Mouse (Mus musculus): ENCODE results near the gene Zhx3.

Zhx3 gene

DNA sequence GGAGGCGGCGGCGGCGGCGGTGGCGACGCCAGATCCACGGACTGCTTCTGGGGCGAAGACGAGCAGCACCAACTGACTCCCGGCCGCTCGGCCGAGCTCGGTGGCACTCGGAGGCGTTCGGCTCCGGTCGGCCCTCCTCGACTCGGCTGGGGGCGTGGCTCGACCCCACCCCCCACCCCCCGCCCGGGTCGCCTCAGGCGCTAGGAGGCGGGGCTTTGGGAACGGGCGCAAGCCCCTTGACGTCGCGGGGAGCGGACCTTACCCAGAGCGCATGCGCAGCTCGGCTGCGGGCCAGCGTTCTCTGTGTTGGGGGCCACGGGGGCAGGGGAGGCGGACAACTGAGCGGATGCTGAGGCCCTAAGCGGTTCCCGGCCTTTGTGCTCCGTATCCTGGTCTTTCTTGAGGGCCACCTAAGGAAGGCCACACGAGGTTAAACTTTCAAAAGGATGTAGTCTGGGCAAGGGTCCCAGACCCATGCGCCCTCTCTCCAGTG lies at the start of gene Zhx3:
Gene Zhx3, minus strand, starts transcription at position 109 of the 493 bp plus-strand sequence.
- DNase-seq (ENCODE audit: low spot score in 2 of 2) = peak; percentile 86

DNA sequence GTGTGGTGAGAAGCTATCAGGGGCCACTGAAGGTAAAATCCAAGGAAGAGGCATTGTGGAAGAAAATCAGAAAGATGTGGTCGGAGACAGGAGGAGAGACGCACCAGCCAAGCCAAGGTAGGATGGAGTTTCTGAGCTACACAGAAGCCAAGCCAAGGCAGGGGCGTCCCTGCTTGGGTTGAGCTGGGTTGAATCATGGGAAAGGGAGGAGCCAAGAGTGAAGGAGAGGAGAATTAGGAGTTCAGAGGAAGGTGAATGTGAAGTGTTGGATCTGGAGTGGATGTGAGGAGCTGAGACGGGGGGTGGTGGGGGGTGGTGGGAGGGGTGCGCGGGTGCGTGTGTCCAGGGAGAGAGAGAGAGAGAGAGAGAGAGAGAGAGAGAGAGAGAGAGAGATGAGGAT lies 48.5 kb upstream of the Zhx3 start:
- DNase-seq (ENCODE audit: low spot score in 2 of 2) = no peak

DNA sequence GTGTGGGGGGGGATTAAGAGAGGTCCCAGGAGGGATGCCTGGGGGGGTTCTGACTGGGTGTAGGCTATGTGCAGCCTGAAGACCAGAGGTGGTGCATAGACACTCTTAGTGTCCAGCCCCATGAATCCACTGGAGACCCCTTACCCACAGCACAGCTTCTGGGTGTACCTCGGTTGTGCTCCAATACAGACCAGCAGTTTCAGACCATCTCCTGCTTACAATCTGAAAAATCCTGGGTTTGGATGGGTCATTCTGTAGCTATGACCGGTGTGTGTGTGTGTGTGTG lies 46.1 kb upstream of the Zhx3 start:
- DNase-seq (ENCODE audit: low spot score in 2 of 2) = no peak

DNA sequence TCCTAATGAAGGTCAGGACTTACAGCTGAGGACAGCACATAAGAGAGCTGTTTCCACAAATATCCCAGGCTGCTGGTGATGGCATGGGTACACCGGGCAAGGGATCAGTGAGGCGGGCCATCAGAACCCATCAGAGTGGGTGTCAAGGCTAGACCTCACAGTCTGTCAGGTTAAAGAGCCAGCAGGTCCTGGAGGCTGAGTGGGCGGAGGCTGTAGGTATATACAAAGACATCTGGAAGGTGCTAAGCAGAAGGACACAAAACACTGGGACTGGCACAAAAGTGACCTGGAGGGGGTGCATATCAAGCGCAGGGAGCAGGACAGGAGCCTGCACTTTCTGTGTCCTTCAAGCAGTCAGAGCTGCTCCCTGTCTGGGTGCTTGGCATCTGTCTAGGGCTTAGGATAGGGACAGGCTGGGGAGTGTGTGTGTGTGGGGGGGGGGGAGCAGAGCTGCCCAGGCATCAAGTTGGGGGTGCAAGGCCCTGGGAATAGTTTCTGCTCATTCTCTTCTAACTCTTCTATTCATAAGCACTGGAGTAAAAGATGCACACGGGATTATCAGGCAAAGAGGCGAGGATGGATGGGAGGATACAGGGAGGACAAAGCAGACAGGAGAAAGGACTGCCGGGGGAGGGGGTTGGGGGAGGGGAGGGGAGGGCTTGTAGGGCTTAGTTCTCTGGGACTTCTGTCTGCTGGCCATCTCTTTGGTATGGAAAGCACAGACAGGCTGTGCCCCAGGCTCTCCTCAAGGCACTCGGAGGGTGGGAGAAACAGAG lies 45.5 kb upstream of the Zhx3 start:
- no peak for DNase-seq (ENCODE audit: low spot score in 2 of 2)

DNA sequence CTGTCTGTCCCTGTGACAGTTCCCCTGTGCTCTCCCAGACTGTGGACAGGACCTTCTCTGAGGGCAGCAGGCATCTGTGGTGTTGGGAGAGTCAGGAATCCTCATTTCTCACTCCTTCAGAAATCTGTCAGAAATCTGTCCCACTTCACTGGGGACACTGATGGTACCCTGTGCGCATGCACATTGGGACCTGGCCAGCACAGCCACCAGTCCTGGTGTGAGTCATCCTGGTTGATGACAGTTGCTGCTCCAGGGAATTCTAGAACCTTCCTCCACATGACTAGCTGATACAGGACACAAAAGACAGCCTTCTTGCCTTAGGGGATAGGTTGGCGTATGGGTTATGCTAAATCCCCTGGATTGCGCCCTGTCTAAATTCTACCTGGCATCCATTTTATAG lies 44.5 kb upstream of the Zhx3 start:
- DNase-seq (ENCODE audit: low spot score in 2 of 2) = no peak

DNA sequence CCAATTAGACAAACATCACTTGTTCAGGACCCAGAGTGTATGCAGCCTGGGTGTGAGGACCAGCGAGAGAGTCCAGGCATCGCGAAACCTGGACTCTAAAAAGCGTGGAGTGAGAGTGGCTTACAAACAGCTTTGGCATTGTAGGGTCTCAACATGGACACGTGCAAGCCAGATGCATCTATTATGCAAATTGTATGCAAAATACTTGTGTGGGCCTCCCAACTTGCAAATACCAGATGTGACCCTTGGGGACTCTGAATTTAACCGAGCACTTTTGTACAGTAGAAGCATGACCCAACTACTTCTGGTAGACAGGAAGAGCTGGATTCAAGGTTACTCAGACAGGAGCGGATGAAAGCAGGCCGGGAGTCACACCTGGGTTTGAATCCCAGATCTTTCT lies 43.9 kb upstream of the Zhx3 start:
- DNase-seq (ENCODE audit: low spot score in 2 of 2) = no peak

DNA sequence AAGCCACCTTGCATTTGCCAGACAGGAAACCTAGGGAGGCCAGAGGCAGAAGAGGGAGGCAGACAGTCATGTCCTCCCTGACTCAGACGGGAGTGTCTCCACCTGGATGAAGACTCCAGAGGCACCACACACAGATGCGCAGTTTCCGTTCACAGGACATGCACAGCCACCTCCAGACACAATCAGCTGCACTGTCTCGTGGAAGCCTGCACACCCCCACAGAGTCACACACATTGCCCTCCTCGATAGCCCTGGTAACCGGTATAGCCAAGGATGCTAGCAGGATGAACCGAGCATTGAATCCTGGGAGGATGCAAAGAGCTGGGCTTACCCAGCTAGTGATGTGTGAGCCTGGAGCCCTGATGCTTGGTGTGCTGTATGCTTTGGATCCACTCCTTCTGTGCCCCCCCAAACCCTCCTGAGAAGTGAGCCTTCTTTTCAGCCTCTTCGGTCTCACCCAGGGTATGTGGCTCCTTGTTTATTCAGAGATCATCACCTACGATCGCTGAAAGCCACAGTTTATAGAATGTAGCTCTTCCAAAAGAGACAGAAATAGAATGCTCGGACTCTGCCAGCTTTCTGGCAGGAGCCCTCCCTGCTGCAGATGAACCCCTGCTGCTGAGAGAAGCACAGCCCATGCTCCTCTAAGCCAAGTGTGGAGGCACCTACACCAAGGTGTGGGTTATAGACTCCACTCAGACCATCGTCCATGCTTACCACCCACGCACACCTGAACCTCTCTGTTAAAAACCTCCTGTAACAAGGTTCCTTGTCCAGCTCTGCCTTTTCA lies 43.2 kb upstream of the Zhx3 start:
- no peak for DNase-seq (ENCODE audit: low spot score in 2 of 2)

DNA sequence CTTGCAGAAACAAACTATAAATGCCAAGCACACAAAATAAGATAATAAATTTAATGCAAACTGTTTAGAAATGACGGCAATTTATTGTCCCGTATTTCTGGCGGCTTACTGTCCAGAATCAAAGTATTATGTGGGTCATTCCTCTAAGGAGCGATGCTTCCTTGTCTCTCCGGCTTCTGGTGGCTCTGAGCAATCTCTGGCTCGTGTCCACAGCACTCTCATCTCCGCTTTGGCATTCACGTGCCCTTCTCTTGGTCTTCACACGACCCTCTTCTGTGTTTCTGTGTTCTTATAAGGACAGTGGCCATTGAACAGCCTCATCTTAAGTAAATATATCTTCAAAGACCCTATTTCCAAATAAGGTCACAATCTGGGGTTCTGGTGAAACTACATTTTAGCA lies 41.9 kb upstream of the Zhx3 start:
- no peak for DNase-seq (ENCODE audit: low spot score in 2 of 2)

DNA sequence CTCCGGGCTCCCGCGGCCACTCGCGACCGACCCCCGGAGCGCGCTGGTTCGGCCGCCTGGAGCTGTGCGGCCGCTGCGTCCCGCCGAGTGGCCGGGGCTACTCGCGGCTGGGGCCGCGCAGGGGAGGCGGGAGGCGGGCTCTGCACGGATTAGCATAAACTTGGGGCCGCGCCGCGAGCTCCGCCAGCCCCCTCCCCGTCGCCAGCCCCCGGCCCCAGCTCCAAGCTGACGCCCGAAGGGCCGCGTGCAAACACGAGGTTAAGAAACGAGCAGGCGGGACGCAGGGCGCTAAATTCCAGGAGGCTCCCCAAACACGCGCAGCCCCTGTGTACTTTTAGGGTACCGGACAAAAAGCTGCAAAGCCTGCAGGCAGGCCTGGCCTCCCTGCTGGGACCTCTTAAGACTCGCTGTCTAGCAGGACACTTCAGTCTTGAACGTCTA lies 39.5 kb upstream of the Zhx3 start, which contains the start of gene Emilin3:
Gene Emilin3, minus strand, starts transcription at position 98 of the 441 bp plus-strand sequence.
- DNase-seq (ENCODE audit: low spot score in 2 of 2) = no peak

DNA sequence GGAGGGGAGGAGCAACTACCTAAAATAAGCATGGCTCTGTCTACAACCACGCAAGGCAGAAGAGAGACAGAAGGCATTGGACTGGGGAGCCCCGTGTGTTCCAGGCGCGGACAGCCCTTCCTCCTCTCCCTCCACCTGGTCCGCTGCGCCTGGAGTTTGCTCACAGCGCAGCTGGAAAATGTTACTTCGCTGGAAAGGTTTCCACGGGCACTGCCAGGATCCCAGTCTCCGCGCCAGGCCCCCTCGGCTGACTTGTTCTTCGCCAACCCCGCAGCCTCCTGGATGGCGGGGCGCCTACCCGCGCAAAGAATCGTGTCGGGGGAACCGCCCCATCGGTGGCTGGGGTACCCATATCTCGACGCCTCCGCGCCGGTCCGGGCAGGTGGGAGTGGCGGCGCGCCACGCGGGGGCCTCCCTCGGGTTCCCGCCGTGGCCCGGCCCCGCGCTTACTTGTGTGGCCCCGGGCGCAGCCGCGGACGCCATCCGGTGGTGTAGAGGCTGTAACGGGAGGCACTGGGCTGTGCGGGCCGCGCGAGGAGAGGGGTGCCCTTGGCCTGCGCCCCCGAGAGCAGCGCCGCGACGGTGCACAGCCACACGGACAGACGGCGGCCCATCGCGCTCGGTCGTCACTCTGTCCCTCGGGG lies 38.9 kb upstream of the Zhx3 start:
- no peak for DNase-seq (ENCODE audit: low spot score in 2 of 2)

DNA sequence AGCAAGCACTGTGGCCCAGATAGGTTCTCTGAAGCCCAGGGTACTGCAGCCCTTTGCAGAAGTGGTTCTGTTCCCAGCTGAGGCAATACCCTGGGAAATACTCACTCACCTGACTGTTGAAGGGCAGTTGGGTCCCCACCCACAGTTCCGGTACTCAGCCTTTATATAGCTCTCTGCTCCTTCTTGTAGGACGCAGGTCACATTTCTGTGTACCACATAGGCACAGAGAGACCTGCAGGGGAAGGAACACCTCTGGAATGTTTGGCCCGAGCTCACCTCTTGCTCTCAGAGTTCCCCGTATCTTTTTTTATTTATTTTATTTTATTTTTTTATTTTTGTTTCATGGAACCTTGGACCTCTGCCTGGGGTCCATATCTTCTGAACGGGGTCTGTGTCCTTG lies 37.8 kb upstream of the Zhx3 start:
- DNase-seq (ENCODE audit: low spot score in 2 of 2) = no peak

DNA sequence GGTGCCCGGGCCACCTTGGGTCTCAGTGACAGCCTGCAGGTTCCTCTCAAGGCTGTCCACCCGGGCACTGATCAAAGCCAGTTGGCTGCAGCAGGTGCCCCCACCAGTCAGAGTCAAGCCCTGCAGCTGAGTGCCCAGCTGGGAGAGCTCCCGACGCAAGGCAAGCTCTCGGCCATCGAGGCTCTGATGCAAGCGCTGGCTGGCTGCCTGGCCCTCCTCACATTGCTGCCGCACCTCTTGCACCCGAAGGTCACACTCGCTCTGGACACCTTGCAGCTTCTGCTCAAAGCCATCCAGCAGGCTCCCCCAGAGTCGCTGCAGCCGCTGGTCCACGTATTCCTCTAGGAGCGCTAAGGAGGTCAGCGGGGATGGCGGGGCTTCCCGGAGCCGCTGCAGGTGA lies 35.8 kb upstream of the Zhx3 start:
- DNase-seq (ENCODE audit: low spot score in 2 of 2) = no peak

DNA sequence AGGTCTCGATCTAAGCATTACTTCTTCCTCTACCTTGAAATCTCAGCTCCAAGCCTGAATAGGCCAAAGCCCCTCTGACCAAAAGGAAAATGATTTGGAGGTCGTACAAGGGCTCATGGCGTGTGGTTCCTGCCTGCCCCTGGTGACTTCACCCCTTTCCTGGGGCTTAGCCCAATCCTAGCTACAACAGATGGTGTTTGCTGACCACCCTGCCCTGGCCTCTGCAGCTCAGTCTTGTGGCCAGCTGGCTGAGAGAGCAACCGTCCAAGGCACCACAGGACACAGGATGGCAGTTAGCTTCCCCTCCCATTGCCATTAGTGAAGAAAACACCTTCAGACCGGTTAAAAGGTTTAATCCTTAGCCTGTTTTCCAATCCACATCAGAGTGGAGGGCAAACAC lies 33.3 kb upstream of the Zhx3 start:
- no peak for DNase-seq (ENCODE audit: low spot score in 2 of 2)

DNA sequence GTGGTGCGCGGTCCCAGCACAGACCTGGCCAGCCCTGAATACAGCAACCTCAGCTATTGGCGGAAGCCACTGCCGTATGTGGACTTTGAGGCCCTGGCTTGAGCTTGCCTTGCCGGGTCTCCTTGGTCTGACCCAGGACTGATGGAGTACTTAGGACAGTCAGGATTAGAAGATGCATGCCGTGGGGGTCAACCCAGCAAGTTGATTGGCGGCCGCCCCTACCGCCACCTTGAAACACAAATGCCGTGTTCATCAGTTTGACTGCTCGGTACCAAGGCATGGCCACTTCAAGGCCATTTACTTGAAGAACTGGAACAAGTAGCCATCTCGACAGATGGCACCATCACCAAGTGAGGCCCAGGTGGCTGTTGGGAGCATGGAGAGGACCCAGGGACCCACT lies 32.5 kb upstream of the Zhx3 start:
- DNase-seq (ENCODE audit: low spot score in 2 of 2) = no peak

DNA sequence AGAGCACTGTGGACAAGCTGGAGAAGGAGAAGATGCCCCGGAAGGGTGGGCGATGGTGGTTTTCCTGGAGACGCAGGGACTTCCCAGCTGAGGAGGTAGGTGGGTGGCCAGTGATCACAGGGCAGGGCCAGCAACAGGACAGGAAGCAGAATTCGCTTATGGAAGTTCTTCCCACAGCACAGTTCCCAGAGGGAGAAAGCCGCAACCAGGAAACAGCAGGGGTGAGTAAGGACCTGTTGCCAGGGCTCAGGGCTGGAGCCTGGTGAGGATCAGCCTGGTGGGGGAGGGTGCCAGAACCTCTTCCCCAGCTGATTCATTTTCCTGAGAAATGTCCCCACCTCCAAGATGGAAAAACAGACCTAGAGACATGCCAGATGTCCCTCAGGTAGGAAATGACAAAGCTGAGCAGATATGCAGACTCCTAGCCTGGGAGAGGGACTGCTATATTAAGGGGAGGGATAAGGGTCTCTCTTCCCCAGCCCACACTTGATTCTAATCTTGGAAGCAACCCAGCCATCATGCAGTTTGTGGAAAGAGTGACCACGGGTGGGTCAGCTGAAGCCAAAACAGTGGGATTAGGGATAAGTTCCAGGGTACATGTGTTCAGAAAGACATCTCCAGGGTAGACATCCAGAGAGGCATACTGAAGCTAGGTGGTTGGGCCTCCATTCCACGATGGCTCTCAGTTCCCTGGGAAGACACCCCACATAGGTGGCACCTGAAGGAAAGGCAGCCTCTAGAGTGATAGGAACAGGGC lies 29.0 kb upstream of the Zhx3 start:
- DNase-seq (ENCODE audit: low spot score in 2 of 2) = no peak

DNA sequence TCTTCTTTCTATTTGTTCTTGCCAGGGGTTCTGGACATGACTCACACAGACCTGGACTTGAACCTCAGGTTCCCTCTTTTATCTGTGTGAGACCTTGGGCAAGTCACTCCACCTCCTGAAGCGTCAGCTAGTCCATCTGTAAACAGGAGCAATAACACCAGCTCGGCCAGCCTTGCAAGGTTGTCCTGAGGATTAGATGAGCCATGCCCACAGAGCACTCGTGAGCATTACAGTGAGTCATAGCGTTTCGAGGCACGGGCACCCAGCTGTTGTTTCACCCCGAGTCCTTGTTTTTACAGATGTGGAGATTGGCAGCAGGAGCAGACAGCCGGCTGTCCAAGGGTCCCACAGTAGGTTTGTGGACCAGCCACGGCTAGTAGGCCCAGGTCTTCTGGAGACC lies 18.9 kb upstream of the Zhx3 start:
- no peak for DNase-seq (ENCODE audit: low spot score in 2 of 2)

DNA sequence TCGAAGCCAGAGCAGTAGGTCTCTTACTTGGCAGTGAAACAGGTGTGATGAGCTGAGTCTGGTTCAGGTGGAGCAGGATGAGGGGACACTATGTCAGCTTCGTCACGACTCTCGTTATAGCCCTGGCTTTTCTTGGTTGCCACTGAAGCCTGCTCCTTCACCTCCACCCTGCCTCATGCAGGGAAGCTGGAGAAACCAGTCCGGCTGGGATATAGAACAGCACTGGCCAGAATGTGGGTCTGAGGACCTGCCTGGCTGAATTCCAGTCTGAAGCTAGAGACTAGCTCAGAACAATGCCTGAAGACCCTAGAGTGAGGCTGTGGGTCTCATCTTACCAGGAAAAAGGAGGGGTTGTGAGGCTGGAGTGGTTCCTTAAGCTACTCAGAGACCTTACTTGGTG lies 18.2 kb upstream of the Zhx3 start:
- no peak for DNase-seq (ENCODE audit: low spot score in 2 of 2)

DNA sequence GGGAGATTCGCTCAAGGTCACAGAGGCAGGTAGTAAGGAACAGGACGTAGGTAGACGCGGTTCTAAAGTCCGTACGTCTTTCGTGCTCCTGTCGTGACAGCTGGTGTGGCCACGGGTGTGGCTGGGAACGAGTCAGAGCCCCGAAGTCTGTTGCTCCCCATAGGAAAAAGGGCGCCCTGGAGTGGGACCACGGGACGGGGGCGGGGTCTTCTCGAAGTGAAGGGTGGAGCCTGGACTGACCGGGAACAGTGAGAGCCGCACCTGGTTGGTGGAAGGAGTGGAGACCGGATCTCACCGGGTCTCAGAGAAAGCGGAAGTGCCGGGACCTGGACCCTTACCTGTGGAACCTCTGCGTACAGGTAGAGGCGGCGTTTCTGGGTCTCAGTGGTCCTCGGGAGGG lies 15.1 kb upstream of the Zhx3 start:
- no peak for DNase-seq (ENCODE audit: low spot score in 2 of 2)

DNA sequence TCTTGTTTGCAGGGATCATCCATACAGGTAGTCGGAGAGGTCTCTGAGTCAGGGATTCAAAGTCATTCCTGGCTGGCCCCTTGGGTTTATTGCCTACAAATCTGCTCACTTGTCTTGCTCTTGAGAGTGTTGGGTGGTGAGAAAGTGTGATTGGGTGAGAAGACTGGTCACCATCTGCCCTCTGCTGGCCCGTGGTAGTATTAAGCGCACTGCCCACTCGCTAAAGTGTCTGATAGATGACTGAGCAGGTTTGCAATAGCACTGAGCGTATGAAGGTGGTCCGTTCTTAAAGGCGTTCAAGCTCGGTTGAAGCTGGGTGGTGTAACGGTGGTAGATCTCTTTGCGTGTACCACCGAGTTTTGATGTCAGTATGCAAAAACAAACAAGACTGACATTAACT lies 14.5 kb upstream of the Zhx3 start:
- peak; percentile 71 to 80 for DNase-seq (ENCODE audit: low spot score in 2 of 2)

DNA sequence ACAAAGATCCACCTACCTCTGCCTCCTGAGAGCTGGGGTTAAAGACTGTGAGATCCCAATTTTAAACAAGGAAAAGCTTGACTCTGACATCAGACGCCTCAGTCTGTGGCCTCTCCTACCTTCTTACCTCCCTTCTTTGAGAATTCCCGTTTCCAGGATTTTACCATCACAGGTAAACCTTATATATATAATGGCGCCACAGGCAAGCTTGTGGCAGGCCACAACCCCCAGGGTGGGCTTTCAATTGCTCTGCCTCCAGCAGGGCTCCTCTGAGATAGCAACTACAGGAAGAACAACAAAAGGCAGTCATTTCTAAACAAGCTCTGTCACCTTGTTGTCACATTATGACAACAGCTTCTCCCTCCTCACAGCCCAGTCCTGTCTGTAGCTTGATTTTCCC lies 13.4 kb upstream of the Zhx3 start:
- DNase-seq (ENCODE audit: low spot score in 2 of 2) = no peak

DNA sequence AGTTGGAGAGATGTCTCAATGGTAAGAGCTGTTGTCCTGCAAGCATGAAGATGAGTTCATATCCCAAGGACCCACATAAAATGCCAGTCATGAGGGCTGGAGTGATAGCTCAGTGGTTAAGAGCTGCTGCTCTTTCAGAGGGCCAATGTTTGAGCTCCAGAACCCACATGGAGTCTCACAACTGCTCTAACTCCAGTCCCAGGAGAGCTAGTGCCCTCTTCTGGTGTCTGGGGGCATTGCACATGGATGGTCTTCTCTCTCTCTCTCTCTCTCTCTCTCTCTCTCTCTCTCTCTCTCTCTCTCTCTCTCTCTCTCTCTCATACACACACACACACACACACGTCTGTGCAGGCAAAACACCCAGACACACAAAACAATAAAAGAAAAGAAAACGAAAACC lies 12.0 kb upstream of the Zhx3 start:
- DNase-seq (ENCODE audit: low spot score in 2 of 2) = no peak

DNA sequence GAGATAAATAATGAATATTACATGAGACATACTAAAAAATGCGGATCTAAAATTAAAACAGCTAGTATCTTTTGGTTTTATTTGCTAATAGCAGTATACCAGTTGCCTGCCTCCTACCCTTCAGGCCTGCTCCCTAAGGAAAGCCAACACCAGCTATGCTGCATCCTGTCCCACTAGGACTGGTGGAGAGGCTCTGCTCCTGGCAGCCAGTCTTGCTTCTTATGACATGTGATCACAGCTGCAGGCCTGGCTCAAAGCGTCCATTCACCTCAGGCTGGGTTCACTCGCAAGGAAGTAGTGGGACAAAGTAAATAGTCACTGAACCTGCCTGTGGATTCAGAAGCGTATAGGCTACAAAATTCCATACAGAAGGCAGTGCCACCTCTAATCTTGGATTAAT lies 11.1 kb upstream of the Zhx3 start:
- no peak for DNase-seq (ENCODE audit: low spot score in 2 of 2)

Data from frontal cortex, postnatal 14 days (tissue).